Mouse (Mus musculus) spleen, postnatal 10 days (tissue): ENCODE results near the gene Ezr.
A peak's percentile ranks its signal among the peaks of the same experiment; 100 is the strongest.

Source experiments
- DNase-seq, 2 experiments: peaks; one replicate each; pipeline ENCODE4 v3.0.0; 2021 to 2022; ENCODE audit warnings: low spot score in 2 of 2

Gene Ezr

GRCm38 (mm10) chr17:6789581-6790118 is 7.1 kb upstream of the Ezr start:
- DNase-seq = no peak

GRCm38 (mm10) chr17:6789103-6789502 is 6.5 kb upstream of the Ezr start:
- no peak for DNase-seq

GRCm38 (mm10) chr17:6787241-6787640 is 4.7 kb upstream of the Ezr start:
- no peak for DNase-seq

- DNase-seq = no peak
Measured at GRCm38 (mm10) chr17:6783756-6784357, 1.3 kb upstream of the Ezr start.

- DNase-seq = peak; percentile 69 to 71
Measured at GRCm38 (mm10) chr17:6783006-6783661, 550 bp upstream of the Ezr start.

GRCm38 (mm10) chr17:6782033-6782526 is 504 bp downstream of the Ezr start:
- peak; percentile 64 to 78 for DNase-seq

GRCm38 (mm10) chr17:6781273-6781672 is 1.3 kb downstream of the Ezr start:
- no peak for DNase-seq

GRCm38 (mm10) chr17:6780521-6781115 is 2.0 kb downstream of the Ezr start:
- no peak for DNase-seq

- DNase-seq = no peak
Measured at GRCm38 (mm10) chr17:6779632-6780031, 3.0 kb downstream of the Ezr start.

- DNase-seq = peak; percentile 50 to 72
Measured at GRCm38 (mm10) chr17:6778771-6779509, 3.6 kb downstream of the Ezr start.

- peak; percentile 52 to 65 for DNase-seq
Measured at GRCm38 (mm10) chr17:6778332-6778683, 4.3 kb downstream of the Ezr start.

GRCm38 (mm10) chr17:6777629-6778331 is 4.8 kb downstream of the Ezr start:
- no peak for DNase-seq

- DNase-seq = no peak
Measured at GRCm38 (mm10) chr17:6777061-6777460, 5.5 kb downstream of the Ezr start.

GRCm38 (mm10) chr17:6776576-6776975 is 6.0 kb downstream of the Ezr start:
- DNase-seq = no peak

- no peak for DNase-seq
Measured at GRCm38 (mm10) chr17:6776123-6776522, 6.5 kb downstream of the Ezr start.

- DNase-seq = no peak
Measured at GRCm38 (mm10) chr17:6775671-6776070, 6.9 kb downstream of the Ezr start.

- DNase-seq = peak in 1 of 2 experiments; percentile 28
Measured at GRCm38 (mm10) chr17:6775221-6775620, 7.4 kb downstream of the Ezr start.

GRCm38 (mm10) chr17:6773249-6773966 is 9.2 kb downstream of the Ezr start:
- DNase-seq = no peak

GRCm38 (mm10) chr17:6772490-6772773 is 10.2 kb downstream of the Ezr start:
- no peak for DNase-seq

GRCm38 (mm10) chr17:6771661-6772489 is 10.7 kb downstream of the Ezr start:
- DNase-seq = no peak
